Mouse (Mus musculus) lung, adult 2 months (tissue): ENCODE measurements around the gene Extl1.

ENCODE experiments used
- CTCF ChIP-seq: fragments of 200-500 bp; IDR thresholded peaks from 2 replicates; pipeline ENCODE4 v1.5.1; 2011; ENCODE audit warnings: mild to moderate bottlenecking, low read length, control low read depth; ENCODE audit not compliant: insufficient read depth
- POLR2A ChIP-seq: fragments of 200-500 bp; IDR thresholded peaks from 2 replicates; pipeline ENCODE4 v1.6.1; 2011; ENCODE audit warnings: low read depth, mild to moderate bottlenecking, control low read depth, low read length, borderline replicate concordance; ENCODE audit errors: extremely low read depth

- TF ChIP-seq CTCF = no peak
- no peak for TF ChIP-seq POLR2A
These were observed 40.3 kb upstream of the Extl1 start for GRCm38 (mm10) chr4:134423949-134424348.
